Mouse (Mus musculus) olfactory bulb, adult 2 months (tissue): ENCODE data around the gene Sccpdh. TPM values are rescaled to one million over a fixed set of nuclear protein-coding genes. Genes with fewer than 3 reads are reported as not detected.

Experiments used
- H3K27ac ChIP-seq: fragments of 200-500 bp; 2 replicates; pipeline ENCODE4 v1.5.1; 2012; ENCODE audit warnings: low read depth, low read length; ENCODE audit not compliant: insufficient read depth
- H3K4me1 ChIP-seq: fragments of 200-500 bp; 2 replicates; pipeline ENCODE4 v1.6.1; 2012; ENCODE audit warnings: low read length; ENCODE audit not compliant: control insufficient read depth, insufficient read depth
- H3K4me3 ChIP-seq: fragments of 200-500 bp; 2 replicates; pipeline ENCODE4 v1.5.1; 2012; ENCODE audit warnings: mild to moderate bottlenecking, low read depth, low read length, moderate library complexity; ENCODE audit not compliant: insufficient read depth
- CTCF ChIP-seq: fragments of 200-500 bp; IDR thresholded peaks from 2 replicates; pipeline ENCODE4 v1.5.1; 2012; ENCODE audit warnings: low read depth, mild to moderate bottlenecking, low read length, moderate library complexity; ENCODE audit not compliant: insufficient read depth
- POLR2A ChIP-seq: fragments of 200-500 bp; IDR thresholded peaks from 2 replicates; pipeline ENCODE4 v1.6.1; 2012; ENCODE audit warnings: mild to moderate bottlenecking, low read depth, low read length, moderate library complexity; ENCODE audit not compliant: insufficient read depth
- WGBS: fragments of 180-500 bp; shearing (Covaris S2); methylation state at CpG from one replicate; pipeline ENCODE4 v1.1.7; 2018; 5-methylcytosine and 5-hydroxymethylcytosine counted together
- polyA plus RNA-seq: library from polyadenylated mRNA; stranded (reverse); fragments of >200 nt; gene quantifications from 2 replicates; pipeline ENCODE4 v1.2.4, GENCODE M21; 2012; ENCODE audit warnings: low replicate concordance; ENCODE audit not compliant: missing spikeins, insufficient read depth, insufficient read length

Sccpdh gene
- polyA plus RNA-seq, 1 experiment, result not detected

- 94% methylated on average over 3 of the region's 3 CpGs for WGBS
- TF ChIP-seq CTCF (no peak), POLR2A (no peak)
- Histone ChIP-seq H3K27ac (no peak overlapping the region), H3K4me3 (no peak overlapping the region), H3K4me1 (no peaks in the 10 kb centered on the region)
Measured at GRCm38 (mm10) chr1:179736483-179736882, 68.5 kb downstream of the Sccpdh start.

Other genes with a start within 250 kb of the Sccpdh start
- gene Smyd3, start 150.2 kb upstream of the Sccpdh start, polyA plus RNA-seq, result not detected in 2 replicates
- gene Tfb2m, start 121.9 kb upstream of the Sccpdh start, polyA plus RNA-seq, result not detected in 2 replicates
- not detected in 2 replicates for gene Cnst, start 121.8 kb upstream of the Sccpdh start, polyA plus RNA-seq
- not detected in 2 replicates for gene Kif28, start 77.1 kb downstream of the Sccpdh start, polyA plus RNA-seq
- gene Gm10518, start 135.2 kb downstream of the Sccpdh start, polyA plus RNA-seq, result not detected in 2 replicates
- not detected in 2 replicates for gene Ahctf1, start 135.5 kb downstream of the Sccpdh start, polyA plus RNA-seq